ENCODE assay signal across 7 mouse cellular contexts in genomic region chr2:25461407-25461806, GRCm38 (mm10). TPM values are rescaled to one million over a fixed set of nuclear protein-coding genes. Genes with fewer than 3 reads are reported as not detected.
DNase-seq lines count a peak whose midpoint lies in the region; ATAC-seq and TF ChIP-seq lines count a peak whose summit lies in the region.

No protein-coding gene starts in this region.

- no peak for ATAC-seq in lung, postnatal 0 days
- peak; percentile 12 for ATAC-seq in forebrain, embryonic 13.5 days
- no peak for ATAC-seq in limb, embryonic 14.5 days (ENCODE audit: low FRiP score, low read depth)
- ATAC-seq in stomach, embryonic 15.5 days (ENCODE audit: insufficient read depth, low FRiP score, low read depth) = no peak

- H3K27ac ChIP-seq in lung, postnatal 0 days (ENCODE audit: low read length) = peak overlapping the region; percentile 71
- peak overlapping the region; percentile 97 for H3K27ac ChIP-seq in forebrain, embryonic 13.5 days
- H3K27ac ChIP-seq in limb, embryonic 14.5 days (replicated peaks; ENCODE audit: low read depth, low read length) = peak overlapping the region; percentile 79
- H3K27ac ChIP-seq in stomach, embryonic 15.5 days = peak overlapping the region; percentile 67

- H3K9me3 ChIP-seq in lung, postnatal 0 days (ENCODE audit: low read length) = no peaks in the 10 kb centered on the region
- H3K9me3 ChIP-seq in forebrain, embryonic 13.5 days (replicated peaks) = no peaks in the 10 kb centered on the region
- H3K9me3 ChIP-seq in limb, embryonic 14.5 days (ENCODE audit: control insufficient read depth, low read length) = no peaks in the 10 kb centered on the region
- H3K9me3 ChIP-seq in stomach, embryonic 15.5 days = no peaks in the 10 kb centered on the region

- TF ChIP-seq POLR2A in limb, embryonic 14.5 days (IDR thresholded peaks at IDR 0.05; ENCODE audit: borderline replicate concordance, extremely low read depth, insufficient read depth, insufficient read length) = no peak

- peak overlapping the region; percentile 76 for H3K4me2 ChIP-seq in lung, postnatal 0 days (replicated peaks; ENCODE audit: low read depth, low read length)
- H3K4me2 ChIP-seq in forebrain, embryonic 13.5 days = peak overlapping the region; percentile 67
- H3K4me2 ChIP-seq in limb, embryonic 14.5 days (replicated peaks; ENCODE audit: low read depth, low read length, severe bottlenecking) = peak overlapping the region; percentile 86
- peak overlapping the region; percentile 91 for H3K4me2 ChIP-seq in stomach, embryonic 15.5 days

- H3K4me1 ChIP-seq in lung, postnatal 0 days (ENCODE audit: insufficient read depth, low read depth, low read length) = peaks cover 8% of the 10 kb centered on the region; the same call in 1 of the 2 replicates
- H3K4me1 ChIP-seq in forebrain, embryonic 13.5 days = peaks cover 32% of the 10 kb centered on the region
- peaks cover 17% of the 10 kb centered on the region for H3K4me1 ChIP-seq in limb, embryonic 14.5 days (ENCODE audit: control insufficient read depth, insufficient read depth, low read length)
- peaks cover 27% of the 10 kb centered on the region for H3K4me1 ChIP-seq in stomach, embryonic 15.5 days

- no peak for TF ChIP-seq EP300 in lung, postnatal 0 days (IDR thresholded peaks at IDR 0.05)

- no peak for TF ChIP-seq CTCF in lung, postnatal 0 days (IDR thresholded peaks at IDR 0.05)

- H3K36me3 ChIP-seq in lung, postnatal 0 days (ENCODE audit: insufficient read depth, low read length) = no peaks in the 10 kb centered on the region
- H3K36me3 ChIP-seq in forebrain, embryonic 13.5 days (ENCODE audit: poor library complexity, severe bottlenecking) = peaks cover 19% of the 10 kb centered on the region
- 0 out of 2 replicates have a peak, but pooled peaks cover 7% of the 10 kb centered on the region for H3K36me3 ChIP-seq in limb, embryonic 14.5 days (ENCODE audit: control insufficient read depth, insufficient read depth, low read length)
- H3K36me3 ChIP-seq in stomach, embryonic 15.5 days = no peaks in the 10 kb centered on the region

- peak overlapping the region; percentile 68 for H3K4me3 ChIP-seq in lung, postnatal 0 days (ENCODE audit: low read depth, low read length)
- H3K4me3 ChIP-seq in forebrain, embryonic 13.5 days = peak overlapping the region; percentile 69
- peak overlapping the region; percentile 75 for H3K4me3 ChIP-seq in limb, embryonic 14.5 days (replicated peaks; ENCODE audit: low read length)
- peak overlapping the region; percentile 76 for H3K4me3 ChIP-seq in stomach, embryonic 15.5 days (replicated peaks)

- no peak for DNase-seq in lung, postnatal 0 days (ENCODE audit: low spot score)
- DNase-seq in lung, postnatal 14 days = no peak
- no peak for DNase-seq in limb, embryonic 14.5 days (ENCODE audit: low spot score)
- no peak for DNase-seq in right cerebral cortex, adult 18-20 months
- DNase-seq in gastrocnemius, adult 8-10 months (ENCODE audit: low spot score in 2 of 2) = no peak

- no peak overlapping the region for H3K9ac ChIP-seq in lung, postnatal 0 days (replicated peaks; ENCODE audit: low read depth)
- H3K9ac ChIP-seq in forebrain, embryonic 13.5 days = peak overlapping the region; percentile 83
- H3K9ac ChIP-seq in limb, embryonic 14.5 days (ENCODE audit: low read depth, low read length, severe bottlenecking) = peak overlapping the region; percentile 73
- H3K9ac ChIP-seq in stomach, embryonic 15.5 days = no peak overlapping the region

- 13% methylated on average over 3 of the region's 3 CpGs for WGBS in lung, postnatal 0 days
- 27% methylated on average over 3 of the region's 3 CpGs for WGBS in forebrain, embryonic 13.5 days
- 23% methylated on average over 3 of the region's 3 CpGs for WGBS in limb, embryonic 14.5 days
- WGBS in stomach, embryonic 15.5 days = 22% methylated on average over 3 of the region's 3 CpGs

- H3K27me3 ChIP-seq in lung, postnatal 0 days (replicated peaks; ENCODE audit: insufficient read depth, low read length) = no peaks in the 10 kb centered on the region
- no peaks in the 10 kb centered on the region for H3K27me3 ChIP-seq in forebrain, embryonic 13.5 days
- H3K27me3 ChIP-seq in limb, embryonic 14.5 days (ENCODE audit: control insufficient read depth, insufficient read depth, low read length) = no peaks in the 10 kb centered on the region
- no peaks in the 10 kb centered on the region for H3K27me3 ChIP-seq in stomach, embryonic 15.5 days (replicated peaks)

RNA-seq across cellular contexts. Expression of gene Paxx, which starts 0.5 kb away (rescaled TPM):
- 67.4 and 68.9 TPM in 2 replicates for polyA plus RNA-seq in lung, postnatal 0 days (2015; fragmentation: Nextera tagmentation; extraction: Ambion mirVana)
- 62.0 and 65.9 TPM in 2 replicates for polyA plus RNA-seq in forebrain, embryonic 13.5 days (2015; fragmentation: Nextera tagmentation; extraction: Ambion mirVana)
- polyA plus RNA-seq in limb, embryonic 14.5 days (2012; rRNA removed) = 65.6 and 71.0 TPM in 2 replicates
- 34.0 and 44.9 TPM in 2 replicates for polyA plus RNA-seq in limb, embryonic 14.5 days (2014; fragmentation: Nextera tagmentation; extraction: Ambion mirVana)
- polyA plus RNA-seq in stomach, embryonic 15.5 days (2015; fragmentation: Nextera tagmentation; extraction: Ambion mirVana) = 35.3 and 37.4 TPM in 2 replicates
- 10 to 100 TPM; 11.2 to 15.0 (median 14.9) TPM for total RNA-seq in gastrocnemius, adult 8-10 months (2022)

RNA-seq across cellular contexts. Expression of gene Clic3, which starts 4.8 kb away (rescaled TPM):
- polyA plus RNA-seq in lung, postnatal 0 days (2015; fragmentation: Nextera tagmentation; extraction: Ambion mirVana) = 633 and 715 TPM in 2 replicates
- polyA plus RNA-seq in forebrain, embryonic 13.5 days (2015; fragmentation: Nextera tagmentation; extraction: Ambion mirVana) = 2.4 and 3.2 TPM in 2 replicates
- polyA plus RNA-seq in limb, embryonic 14.5 days (2012; rRNA removed) = 7.7 and 10.9 TPM in 2 replicates
- 13.4 and 22.5 TPM in 2 replicates for polyA plus RNA-seq in limb, embryonic 14.5 days (2014; fragmentation: Nextera tagmentation; extraction: Ambion mirVana)
- 11.9 and 26.5 TPM in 2 replicates for polyA plus RNA-seq in stomach, embryonic 15.5 days (2015; fragmentation: Nextera tagmentation; extraction: Ambion mirVana)
- total RNA-seq in gastrocnemius, adult 8-10 months (2022) = 1 to 10 TPM in 1 of 4 experiments, under 1 TPM in 2, not detected in 1; 0.64 to 1.1 (median 0.77) TPM

RNA-seq across cellular contexts. Expression of gene Ptgds, which starts 8.4 kb away (rescaled TPM):
- polyA plus RNA-seq in lung, postnatal 0 days (2015; fragmentation: Nextera tagmentation; extraction: Ambion mirVana) = 5.8 and 6.1 TPM in 2 replicates
- 7.6 and 9.7 TPM in 2 replicates for polyA plus RNA-seq in forebrain, embryonic 13.5 days (2015; fragmentation: Nextera tagmentation; extraction: Ambion mirVana)
- 0.87 and 2.4 TPM in 2 replicates for polyA plus RNA-seq in limb, embryonic 14.5 days (2012; rRNA removed)
- polyA plus RNA-seq in limb, embryonic 14.5 days (2014; fragmentation: Nextera tagmentation; extraction: Ambion mirVana) = 4.0 and 4.1 TPM in 2 replicates
- 6.8 and 7.5 TPM in 2 replicates for polyA plus RNA-seq in stomach, embryonic 15.5 days (2015; fragmentation: Nextera tagmentation; extraction: Ambion mirVana)
- total RNA-seq in gastrocnemius, adult 8-10 months (2022) = not detected

RNA-seq across cellular contexts. Expression of gene Lcn12, which starts 32.3 kb away (rescaled TPM):
- not detected in 2 replicates for polyA plus RNA-seq in lung, postnatal 0 days (2015; fragmentation: Nextera tagmentation; extraction: Ambion mirVana)
- not detected in 2 replicates for polyA plus RNA-seq in forebrain, embryonic 13.5 days (2015; fragmentation: Nextera tagmentation; extraction: Ambion mirVana)
- not detected in 2 replicates for polyA plus RNA-seq in limb, embryonic 14.5 days (2012; rRNA removed)
- polyA plus RNA-seq in limb, embryonic 14.5 days (2014; fragmentation: Nextera tagmentation; extraction: Ambion mirVana) = not detected in 2 replicates
- polyA plus RNA-seq in stomach, embryonic 15.5 days (2015; fragmentation: Nextera tagmentation; extraction: Ambion mirVana) = not detected in 2 replicates
- not detected for total RNA-seq in gastrocnemius, adult 8-10 months (2022)

RNA-seq across cellular contexts. Expression of gene Abca2, which starts 32.9 kb away (rescaled TPM):
- 2.7 and 4.0 TPM in 2 replicates for polyA plus RNA-seq in lung, postnatal 0 days (2015; fragmentation: Nextera tagmentation; extraction: Ambion mirVana)
- polyA plus RNA-seq in forebrain, embryonic 13.5 days (2015; fragmentation: Nextera tagmentation; extraction: Ambion mirVana) = 5.7 and 8.2 TPM in 2 replicates
- polyA plus RNA-seq in limb, embryonic 14.5 days (2012; rRNA removed) = 15.3 and 17.4 TPM in 2 replicates
- 5.9 and 7.4 TPM in 2 replicates for polyA plus RNA-seq in limb, embryonic 14.5 days (2014; fragmentation: Nextera tagmentation; extraction: Ambion mirVana)
- 3.9 and 4.8 TPM in 2 replicates for polyA plus RNA-seq in stomach, embryonic 15.5 days (2015; fragmentation: Nextera tagmentation; extraction: Ambion mirVana)
- 10 to 100 TPM; 14.6 to 19.4 (median 16.0) TPM for total RNA-seq in gastrocnemius, adult 8-10 months (2022)

Comparison
In these comparisons a context has a peak if more than half of its experiments do, and no peak if none do; other contexts are left out.
1. H3K9ac ChIP-seq: peak in forebrain, embryonic 13.5 days (single experiment) and limb, embryonic 14.5 days (single experiment); none in lung, postnatal 0 days (single experiment) and stomach, embryonic 15.5 days (single experiment).
2. RNA of gene Clic3, which starts 4.8 kb away (polyA plus RNA-seq): 633 to 715 TPM in lung, postnatal 0 days; 11.9 to 26.5 TPM in stomach, embryonic 15.5 days, 7.7 to 22.5 TPM in limb, embryonic 14.5 days and 2.4 to 3.2 TPM in forebrain, embryonic 13.5 days; every median in the first group is over 10 times any median in the second.
3. Peak in every context shown above with its lines, with median percentiles within 50 percentile points of each other: H3K27ac ChIP-seq, H3K4me2 ChIP-seq and H3K4me3 ChIP-seq.